Mouse (Mus musculus) liver, embryonic 12.5 days (tissue): ENCODE data around the gene St6galnac3. TPM values are rescaled to one million over a fixed set of nuclear protein-coding genes. Genes with fewer than 3 reads are reported as not detected.

Experiments
- ATAC-seq: fragments of 200-750 bp; cut with Nextera tagmentation; 2 replicates; pipeline ENCODE4 v1.8.0; 2017; ENCODE audit warnings: moderate number of reproducible peaks, mild to moderate bottlenecking, moderate library complexity
- H3K27ac ChIP-seq: fragments of 300-500 bp; sonication (generic); 2 replicates; pipeline ENCODE4 v1.5.1; 2016; ENCODE audit warnings: mild to moderate bottlenecking
- H3K27me3 ChIP-seq: fragments of 300-500 bp; sonication (generic); replicated peaks from 2 replicates; pipeline ENCODE4 v1.6.1; 2016; ENCODE audit warnings: mild to moderate bottlenecking, moderate library complexity
- H3K36me3 ChIP-seq: fragments of 300-500 bp; sonication (generic); 2 replicates; pipeline ENCODE4 v1.6.1; 2016; ENCODE audit warnings: mild to moderate bottlenecking, moderate library complexity
- H3K4me1 ChIP-seq: fragments of 300-500 bp; sonication (generic); 2 replicates; pipeline ENCODE4 v1.6.1; 2016
- H3K4me2 ChIP-seq: fragments of 300-500 bp; sonication (generic); 2 replicates; pipeline ENCODE4 v1.6.1; 2016; ENCODE audit warnings: mild to moderate bottlenecking, moderate library complexity
- H3K4me3 ChIP-seq: fragments of 300-500 bp; sonication (generic); 2 replicates; pipeline ENCODE4 v1.5.1; 2016; ENCODE audit warnings: mild to moderate bottlenecking, moderate library complexity
- H3K9ac ChIP-seq: fragments of 300-500 bp; sonication (generic); 2 replicates; pipeline ENCODE4 v1.6.1; 2016; ENCODE audit warnings: mild to moderate bottlenecking, moderate library complexity
- H3K9me3 ChIP-seq: fragments of 300-500 bp; sonication (generic); replicated peaks from 2 replicates; pipeline ENCODE4 v1.6.1; 2016; ENCODE audit warnings: mild to moderate bottlenecking, moderate library complexity
- WGBS: fragments of 180-500 bp; shearing (Covaris S2); methylation state at CpG from one replicate; pipeline ENCODE4 v1.1.7; 2016; ENCODE audit not compliant: insufficient replicate concordance; 5-methylcytosine and 5-hydroxymethylcytosine counted together
- polyA plus RNA-seq: library from polyadenylated mRNA; unstranded; fragments of >200 nt; fragmentation: Nextera tagmentation; extraction: Ambion mirVana; gene quantifications from 2 replicates; pipeline ENCODE4 v1.2.1, GENCODE M21; 2016

The St6galnac3 gene
- polyA plus RNA-seq, 1 experiment from 2014 or later: 13.6 TPM

- peaks cover 85% of the 10 kb centered on the region for H3K4me1 ChIP-seq
- no peak overlapping the region for H3K4me2 ChIP-seq
- 0 out of 2 replicates have a peak, but pooled peaks cover 7% of the 10 kb centered on the region for H3K36me3 ChIP-seq
- no peak overlapping the region for H3K9ac ChIP-seq
- H3K4me3 ChIP-seq: no peak overlapping the region
- WGBS: 87% methylated on average over 1 of the region's 1 CpGs
- no peaks in the 10 kb centered on the region for H3K27me3 ChIP-seq
- peaks cover 5% of the 10 kb centered on the region; the same call in 1 of the 2 replicates for H3K9me3 ChIP-seq
- peak overlapping the region; percentile 80 for H3K27ac ChIP-seq
- peak; percentile 55 for ATAC-seq
Measured at GRCm38 (mm10) chr3:153684909-153685308, 40.1 kb downstream of the St6galnac3 start.

- Histone ChIP-seq H3K27ac (peak overlapping the region; percentile 4; the same call in 1 of the 2 replicates), H3K4me2 (no peak overlapping the region), H3K9ac (no peak overlapping the region), H3K4me1 (peaks cover 79% of the 10 kb centered on the region), H3K27me3 (no peaks in the 10 kb centered on the region), H3K36me3 (peaks cover 13% of the 10 kb centered on the region; the same call in 1 of the 2 replicates), H3K9me3 (peaks cover 5% of the 10 kb centered on the region; the same call in 1 of the 2 replicates), H3K4me3 (no peak overlapping the region)
- 86% methylated on average over 10 of the region's 10 CpGs for WGBS
- ATAC-seq: no peak
Measured at GRCm38 (mm10) chr3:153682303-153682702, 42.7 kb downstream of the St6galnac3 start.

GRCm38 (mm10) chr3:153681720-153682119, 43.3 kb downstream of the St6galnac3 start:
- Histone ChIP-seq H3K9ac (no peak overlapping the region), H3K4me2 (no peak overlapping the region), H3K4me1 (peaks cover 83% of the 10 kb centered on the region), H3K27ac (peak overlapping the region; percentile 56; the same call in 1 of the 2 replicates), H3K36me3 (peaks cover 13% of the 10 kb centered on the region; the same call in 1 of the 2 replicates), H3K4me3 (no peak overlapping the region), H3K27me3 (no peaks in the 10 kb centered on the region), H3K9me3 (peaks cover 5% of the 10 kb centered on the region; the same call in 1 of the 2 replicates)
- 30% methylated on average over 9 of the region's 9 CpGs for WGBS
- peak; percentile 61 for ATAC-seq

- Histone ChIP-seq H3K4me2 (no peak overlapping the region), H3K9ac (no peak overlapping the region), H3K36me3 (peaks cover 9% of the 10 kb centered on the region; the same call in 1 of the 2 replicates), H3K27ac (no peak overlapping the region), H3K27me3 (no peaks in the 10 kb centered on the region), H3K4me3 (no peak overlapping the region), H3K9me3 (no peaks in the 10 kb centered on the region), H3K4me1 (peaks cover 78% of the 10 kb centered on the region)
- no peak for ATAC-seq
- WGBS: 67% methylated on average over 7 of the region's 7 CpGs
Measured at GRCm38 (mm10) chr3:153675832-153676231, 49.1 kb downstream of the St6galnac3 start.

- peak; percentile 70 for ATAC-seq
- Histone ChIP-seq H3K4me1 (peaks cover 74% of the 10 kb centered on the region), H3K36me3 (peaks cover 9% of the 10 kb centered on the region; the same call in 1 of the 2 replicates), H3K4me3 (no peak overlapping the region), H3K9me3 (no peaks in the 10 kb centered on the region), H3K4me2 (peak overlapping the region; percentile 30; the same call in 1 of the 2 replicates), H3K27ac (no peak overlapping the region), H3K9ac (no peak overlapping the region), H3K27me3 (no peaks in the 10 kb centered on the region)
- WGBS: 63% methylated on average over 12 of the region's 12 CpGs
Measured at GRCm38 (mm10) chr3:153675073-153675472, 49.9 kb downstream of the St6galnac3 start.

DNA sequence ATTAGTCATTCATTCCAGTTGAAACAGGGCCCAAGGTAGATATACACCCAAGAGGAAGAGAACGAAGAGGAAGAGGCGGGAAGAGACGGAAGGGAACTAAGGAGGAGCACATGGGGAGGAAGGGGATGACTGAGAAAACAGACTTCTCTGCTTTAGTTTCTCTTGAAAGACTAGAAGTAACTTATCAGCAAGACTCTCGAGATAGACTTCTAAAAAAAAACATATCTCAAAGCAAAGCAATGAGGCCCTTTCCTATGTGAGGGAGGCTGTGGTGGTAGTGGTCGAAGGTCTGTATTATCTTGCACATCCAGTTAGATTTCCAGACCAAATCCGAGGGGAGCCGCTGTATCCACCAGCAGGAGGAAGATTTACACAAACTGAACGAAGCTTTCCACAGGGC, 50.6 kb downstream of the St6galnac3 start:
- H3K4me3 ChIP-seq: no peak overlapping the region
- no peaks in the 10 kb centered on the region for H3K9me3 ChIP-seq
- H3K27me3 ChIP-seq: no peaks in the 10 kb centered on the region
- H3K4me2 ChIP-seq: no peak overlapping the region
- 37% methylated on average over 8 of the region's 8 CpGs for WGBS
- H3K4me1 ChIP-seq: peaks cover 74% of the 10 kb centered on the region
- ATAC-seq: no peak
- H3K9ac ChIP-seq: no peak overlapping the region
- H3K27ac ChIP-seq: peak overlapping the region; percentile 11; the same call in 1 of the 2 replicates
- peaks cover 9% of the 10 kb centered on the region; the same call in 1 of the 2 replicates for H3K36me3 ChIP-seq

- WGBS: 76% methylated on average over 12 of the region's 12 CpGs
Measured at GRCm38 (mm10) chr3:153673451-153673850, 51.5 kb downstream of the St6galnac3 start.

GRCm38 (mm10) chr3:153670953-153671674, 53.9 kb downstream of the St6galnac3 start:
- Histone ChIP-seq H3K36me3 (no peaks in the 10 kb centered on the region; the same call in 1 of the 2 replicates), H3K9me3 (no peaks in the 10 kb centered on the region), H3K9ac (0 out of 2 replicates have a peak overlapping the region, but pooled peaks have one; percentile 15), H3K4me1 (peaks cover 75% of the 10 kb centered on the region), H3K4me3 (no peak overlapping the region), H3K27me3 (no peaks in the 10 kb centered on the region), H3K27ac (no peak overlapping the region), H3K4me2 (no peak overlapping the region)
- WGBS: 80% methylated on average over 10 of the region's 10 CpGs
- no peak for ATAC-seq

More at GRCm38 (mm10) chr3:153673451-153673850, 51.5 kb downstream of the St6galnac3 start:
- H3K36me3 ChIP-seq: peaks cover 6% of the 10 kb centered on the region; the same call in 1 of the 2 replicates
- no peak for ATAC-seq
- no peak overlapping the region for H3K4me3 ChIP-seq
- H3K27me3 ChIP-seq: no peaks in the 10 kb centered on the region
- no peak overlapping the region for H3K9ac ChIP-seq
- H3K4me1 ChIP-seq: peaks cover 80% of the 10 kb centered on the region
- no peak overlapping the region for H3K4me2 ChIP-seq
- no peak overlapping the region for H3K27ac ChIP-seq
- H3K9me3 ChIP-seq: no peaks in the 10 kb centered on the region

DNA sequence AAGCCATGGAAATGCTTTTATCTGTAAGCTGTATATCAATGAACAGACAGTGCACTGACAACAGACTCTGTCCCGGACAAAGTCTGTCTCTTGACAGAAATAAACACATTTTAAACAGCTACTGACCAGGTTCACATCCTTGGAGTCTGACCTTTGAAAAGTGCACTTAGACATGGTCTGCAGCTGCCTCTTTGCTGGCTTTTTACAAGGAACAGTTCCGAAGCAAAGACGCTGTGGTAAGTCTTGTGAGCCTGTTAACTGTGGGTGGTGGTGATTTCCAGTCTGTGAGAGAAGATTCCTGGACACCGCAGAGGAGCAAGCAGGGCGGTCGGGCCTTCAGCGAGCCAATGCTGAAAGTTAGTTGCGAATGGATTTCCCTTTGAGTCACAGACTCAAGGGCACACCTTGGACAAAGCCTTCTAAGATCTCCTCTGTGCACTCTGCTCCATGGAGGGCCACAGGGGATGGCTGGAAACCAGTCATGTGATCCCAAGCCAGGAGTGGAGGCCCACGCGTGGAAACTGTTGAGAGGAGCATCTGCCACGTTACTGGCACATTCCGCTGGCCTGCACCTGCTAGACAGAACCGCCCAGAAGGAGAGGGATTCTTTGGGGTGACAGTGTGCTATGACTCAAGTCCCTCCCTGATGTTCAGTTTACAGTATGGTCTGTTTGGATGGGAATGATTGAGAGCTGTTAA, 55.1 kb downstream of the St6galnac3 start:
- 85% methylated on average over 13 of the region's 13 CpGs for WGBS
- no peak overlapping the region for H3K27ac ChIP-seq

DNA sequence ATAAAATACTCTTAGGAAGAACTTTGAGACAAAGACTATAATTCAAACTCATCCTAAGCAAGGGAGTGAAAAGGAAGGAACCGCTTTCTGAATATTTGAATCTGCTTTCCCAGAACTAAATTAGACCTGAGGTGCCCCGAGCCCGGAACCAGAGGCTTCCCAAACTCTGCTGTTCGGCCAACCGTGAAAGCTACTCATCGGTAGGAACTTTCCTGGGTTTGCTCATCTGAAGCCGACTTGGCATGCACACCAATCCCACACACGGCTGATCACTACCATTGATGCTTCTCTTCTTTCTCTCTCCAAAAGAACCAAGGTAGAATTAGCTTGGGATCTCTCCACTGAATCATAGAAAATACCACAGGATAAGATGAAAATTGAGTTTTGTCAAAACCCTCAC, 55.6 kb downstream of the St6galnac3 start:
- no peaks in the 10 kb centered on the region for H3K9me3 ChIP-seq
- H3K9ac ChIP-seq: no peak overlapping the region
- no peak overlapping the region for H3K4me3 ChIP-seq
- H3K27me3 ChIP-seq: no peaks in the 10 kb centered on the region
- ATAC-seq: no peak
- no peaks in the 10 kb centered on the region; the same call in 1 of the 2 replicates for H3K36me3 ChIP-seq
- no peak overlapping the region for H3K27ac ChIP-seq
- H3K4me2 ChIP-seq: no peak overlapping the region
- WGBS: 90% methylated on average over 8 of the region's 8 CpGs
- H3K4me1 ChIP-seq: peaks cover 75% of the 10 kb centered on the region

More for the DNA sequence above, 55.1 kb downstream of the St6galnac3 start:
- H3K9ac ChIP-seq: no peak overlapping the region
- no peaks in the 10 kb centered on the region for H3K9me3 ChIP-seq
- ATAC-seq: no peak
- no peaks in the 10 kb centered on the region for H3K27me3 ChIP-seq
- H3K4me3 ChIP-seq: no peak overlapping the region
- no peak overlapping the region for H3K4me2 ChIP-seq
- H3K4me1 ChIP-seq: peaks cover 75% of the 10 kb centered on the region
- no peaks in the 10 kb centered on the region; the same call in 1 of the 2 replicates for H3K36me3 ChIP-seq

- Histone ChIP-seq H3K4me3 (no peak overlapping the region), H3K27ac (no peak overlapping the region), H3K9me3 (no peaks in the 10 kb centered on the region), H3K4me2 (no peak overlapping the region), H3K4me1 (peaks cover 75% of the 10 kb centered on the region), H3K27me3 (no peaks in the 10 kb centered on the region), H3K36me3 (no peaks in the 10 kb centered on the region; the same call in 1 of the 2 replicates), H3K9ac (no peak overlapping the region)
- ATAC-seq: peak; percentile 35
- WGBS: 80% methylated on average over 21 of the region's 21 CpGs
Measured at GRCm38 (mm10) chr3:153668447-153669290, 56.3 kb downstream of the St6galnac3 start.
